Mouse (Mus musculus) bone marrow, adult 2 months (tissue): ENCODE measurements around the gene Glrx5.

Source experiments
- CTCF ChIP-seq: fragments of 200-500 bp; IDR thresholded peaks from 2 replicates; pipeline ENCODE4 v1.5.1; 2011; ENCODE audit warnings: low read length, control low read depth; ENCODE audit not compliant: control insufficient read depth, insufficient read depth
- POLR2A ChIP-seq: fragments of 200-500 bp; IDR thresholded peaks from 2 replicates; pipeline ENCODE4 v1.6.1; 2011; ENCODE audit warnings: low read depth, mild to moderate bottlenecking, control low read depth, low read length, borderline replicate concordance; ENCODE audit not compliant: control insufficient read depth

DNA sequence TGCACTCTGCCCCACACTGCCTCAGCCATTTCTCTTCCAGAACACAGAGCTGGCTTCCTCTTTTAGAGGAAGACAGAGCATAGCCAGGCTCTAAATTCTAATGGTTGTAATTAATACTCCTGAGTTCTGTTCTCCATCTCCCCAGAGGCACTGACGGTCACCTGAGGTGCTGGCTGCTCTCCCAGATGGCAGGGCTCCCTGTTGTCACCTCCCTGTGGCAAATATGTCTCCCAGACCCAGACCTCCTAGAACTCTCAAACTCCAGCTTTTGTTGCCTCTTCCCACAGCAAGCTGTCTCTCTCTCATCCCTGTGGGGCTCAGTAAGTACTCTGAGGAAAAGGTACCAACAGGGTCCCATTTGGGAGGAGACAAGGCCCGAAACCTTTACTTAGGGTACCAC is 46.5 kb upstream of the Glrx5 start:
- TF ChIP-seq CTCF (no peak), POLR2A (no peak)
